Mouse (Mus musculus): Measurements from ENCODE around the gene Tmprss7.
A peak's percentile ranks its signal among the peaks of the same experiment; 100 is the strongest.

Tmprss7 gene

DNA sequence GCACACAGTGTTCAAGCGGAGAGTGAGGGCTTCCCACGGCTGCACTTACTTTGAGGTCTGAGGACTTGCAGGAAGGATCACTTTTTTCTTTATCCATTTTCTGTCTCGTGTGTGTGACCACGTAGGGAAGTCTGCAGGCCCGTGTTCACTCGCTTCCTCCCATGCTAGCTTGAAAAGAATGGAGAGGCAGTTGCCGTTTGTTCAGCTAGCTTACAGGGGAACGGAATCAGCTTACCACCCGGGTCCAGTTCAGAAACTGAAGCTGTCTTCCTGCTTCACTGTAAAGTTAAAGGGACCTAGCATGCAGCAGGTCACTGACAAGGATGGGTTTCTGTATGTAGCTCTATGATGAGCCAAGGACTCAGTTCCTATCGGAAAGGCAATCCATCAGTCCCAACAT is at the start of gene Tmprss7:
Gene Tmprss7 (minus strand): TSS at position 101 of the 400 bp plus-strand sequence.
- no peak for DNase-seq (ENCODE audit: low spot score in 2 of 2)

DNA sequence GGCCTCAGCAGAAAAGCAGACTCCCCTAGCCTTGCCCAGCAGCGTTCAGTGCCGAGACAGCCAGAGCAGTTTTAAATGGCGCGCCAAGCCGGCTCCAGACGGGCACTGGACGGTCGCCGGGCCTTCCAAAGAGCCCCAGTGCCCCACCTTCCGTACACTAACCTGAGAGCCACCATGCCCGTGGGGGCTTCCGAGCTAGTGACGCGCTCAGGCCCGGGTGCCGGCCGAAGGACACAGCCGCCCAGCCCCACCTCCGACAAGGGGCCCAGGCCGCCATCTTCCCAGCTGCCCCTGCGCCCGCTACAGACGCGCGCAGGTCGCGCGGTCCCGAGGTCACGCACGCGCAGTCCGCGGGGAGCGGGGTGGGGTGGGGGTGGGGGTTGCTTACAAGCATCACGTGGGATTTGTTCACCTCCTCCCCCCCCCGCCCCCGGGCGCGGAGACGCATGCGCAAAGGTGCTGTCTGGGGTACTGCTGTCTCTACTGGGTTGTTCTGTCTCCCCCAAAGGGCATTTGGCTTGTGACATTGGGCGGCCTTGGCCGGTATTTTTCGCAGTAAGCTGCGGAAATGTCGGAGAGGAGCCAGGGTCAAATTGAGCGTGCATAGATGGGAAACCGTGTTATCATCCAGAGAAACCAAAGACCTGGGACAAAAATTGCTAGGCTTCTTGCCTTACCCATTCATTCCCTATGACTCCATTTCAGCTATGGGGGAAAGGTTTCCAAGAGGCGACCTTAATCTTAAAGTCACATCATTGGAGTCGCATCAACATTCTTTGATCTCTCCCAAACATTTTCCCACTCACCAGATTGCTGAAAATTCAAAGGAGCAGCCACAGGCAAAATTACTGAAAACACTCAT is 49.4 kb upstream of the Tmprss7 start, which contains the start of gene Abhd10:
Gene Abhd10 (minus strand): TSS at position 341 of the 862 bp plus-strand sequence.
- peak; percentile 97 to 98 for DNase-seq (ENCODE audit: low spot score in 2 of 2)

DNA sequence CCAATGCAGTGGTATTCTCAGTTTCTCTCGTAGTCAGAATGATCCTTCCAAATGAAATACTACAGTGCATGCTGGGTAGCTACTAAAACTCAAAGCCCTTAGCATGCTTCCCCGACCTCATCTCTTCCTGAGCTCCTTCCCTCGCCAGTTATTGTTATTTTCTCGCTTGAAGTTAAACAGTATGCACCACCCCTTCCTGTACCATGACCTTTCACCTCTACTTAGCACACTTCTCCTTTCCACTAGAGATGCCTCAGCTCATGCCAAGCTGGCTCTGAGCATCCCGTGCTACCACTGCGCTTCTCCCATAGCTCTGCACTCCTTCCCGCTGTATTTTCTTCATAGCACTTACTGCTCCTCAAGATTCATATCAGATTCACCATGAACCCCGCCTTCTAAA is 44.4 kb upstream of the Tmprss7 start:
- DNase-seq (ENCODE audit: low spot score in 2 of 2), result no peak

DNA sequence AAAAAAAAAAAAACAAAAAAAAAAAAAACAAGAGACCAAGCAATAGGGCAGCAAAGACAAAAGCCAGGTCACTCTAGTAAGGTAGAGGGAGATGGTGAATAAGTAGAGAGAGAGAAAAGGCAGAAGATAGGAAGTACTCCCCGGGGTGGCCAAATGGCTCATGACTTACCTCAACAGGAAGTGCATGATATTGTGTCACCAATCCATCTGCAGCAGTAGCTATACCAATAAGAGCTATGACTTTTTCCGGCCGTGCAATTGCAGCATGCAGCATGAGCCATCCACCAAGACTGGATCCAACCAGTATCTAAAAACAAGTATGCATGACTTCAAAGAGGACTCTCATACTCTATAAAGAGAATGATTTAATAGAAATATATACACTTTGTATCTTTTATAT is 43.3 kb upstream of the Tmprss7 start:
- DNase-seq (ENCODE audit: low spot score in 2 of 2), result no peak

DNA sequence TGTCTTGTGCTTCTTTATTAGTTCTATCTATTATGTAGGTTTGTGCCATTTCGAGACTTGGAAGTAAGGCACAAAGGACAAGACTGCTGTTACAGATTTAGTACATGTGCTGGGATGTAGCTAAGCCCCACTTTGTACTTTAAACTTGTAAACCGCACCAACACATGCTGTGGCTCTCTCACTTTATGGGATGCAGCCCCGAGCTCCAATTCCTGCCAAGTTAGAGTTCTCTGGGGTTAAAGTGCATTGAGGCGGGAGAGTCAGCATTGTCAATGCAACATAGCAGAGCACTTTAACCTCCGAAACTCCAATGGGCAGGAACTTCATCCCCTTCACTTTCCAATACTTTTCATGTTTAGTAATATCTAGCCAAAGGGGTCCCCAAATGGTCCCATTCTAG is 35.7 kb upstream of the Tmprss7 start:
- DNase-seq (ENCODE audit: low spot score in 2 of 2), result no peak

DNA sequence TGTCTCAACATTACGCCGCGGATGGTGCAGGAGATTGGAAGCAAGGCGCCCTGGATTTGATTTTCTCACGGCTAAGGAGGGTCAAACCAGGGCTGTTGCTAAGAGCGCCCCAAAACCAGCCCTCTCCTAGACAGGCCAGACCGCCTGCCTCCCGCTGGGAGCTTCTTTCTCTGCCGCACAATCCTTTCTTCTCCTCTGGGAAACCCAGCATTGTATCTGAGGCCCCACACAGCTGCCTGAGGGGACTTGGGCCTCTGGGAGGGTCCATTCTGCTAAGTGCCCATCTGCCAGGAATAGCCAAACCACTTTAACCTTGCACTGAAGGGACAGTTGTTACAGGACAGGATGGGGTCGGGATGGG is 31.3 kb upstream of the Tmprss7 start:
- no peak for DNase-seq (ENCODE audit: low spot score in 2 of 2)

DNA sequence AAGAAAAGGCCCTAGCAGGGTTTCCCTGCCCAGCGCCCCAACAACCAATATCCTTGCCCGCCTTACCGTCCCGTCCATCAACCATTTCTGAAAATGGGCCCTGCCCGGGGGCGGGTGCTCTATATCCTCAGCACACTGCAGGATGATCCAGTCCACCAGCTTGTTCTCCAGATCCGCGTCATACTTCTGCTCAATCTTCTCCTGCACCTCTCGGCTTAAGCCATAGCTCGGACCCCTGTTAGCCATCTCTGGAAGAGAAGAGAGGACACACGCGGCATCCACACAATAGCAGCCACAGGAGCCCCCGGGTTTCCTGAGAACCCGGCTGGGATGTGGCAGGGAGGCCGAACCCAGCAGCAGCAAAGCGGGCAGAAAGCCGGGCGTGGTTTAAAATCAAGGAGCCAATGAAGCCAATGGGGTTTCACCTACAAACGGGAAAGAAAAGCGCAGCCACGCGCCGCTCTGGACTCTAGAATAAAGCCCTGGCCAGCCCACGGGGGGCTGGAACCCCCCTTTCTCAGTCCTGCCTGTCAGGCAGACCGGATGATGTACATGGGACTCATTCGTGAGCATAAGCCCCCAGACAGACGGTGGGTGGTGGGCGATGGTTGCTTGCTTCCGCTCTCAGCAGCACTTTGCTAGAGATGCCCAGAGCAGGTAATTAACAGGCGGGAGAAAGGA is 30.7 kb upstream of the Tmprss7 start, which contains the start of gene Tagln3:
Gene Tagln3 (minus strand): TSS at position 548 of the 681 bp plus-strand sequence.
- peak; percentile 85 to 91 for DNase-seq (ENCODE audit: low spot score in 2 of 2)

DNA sequence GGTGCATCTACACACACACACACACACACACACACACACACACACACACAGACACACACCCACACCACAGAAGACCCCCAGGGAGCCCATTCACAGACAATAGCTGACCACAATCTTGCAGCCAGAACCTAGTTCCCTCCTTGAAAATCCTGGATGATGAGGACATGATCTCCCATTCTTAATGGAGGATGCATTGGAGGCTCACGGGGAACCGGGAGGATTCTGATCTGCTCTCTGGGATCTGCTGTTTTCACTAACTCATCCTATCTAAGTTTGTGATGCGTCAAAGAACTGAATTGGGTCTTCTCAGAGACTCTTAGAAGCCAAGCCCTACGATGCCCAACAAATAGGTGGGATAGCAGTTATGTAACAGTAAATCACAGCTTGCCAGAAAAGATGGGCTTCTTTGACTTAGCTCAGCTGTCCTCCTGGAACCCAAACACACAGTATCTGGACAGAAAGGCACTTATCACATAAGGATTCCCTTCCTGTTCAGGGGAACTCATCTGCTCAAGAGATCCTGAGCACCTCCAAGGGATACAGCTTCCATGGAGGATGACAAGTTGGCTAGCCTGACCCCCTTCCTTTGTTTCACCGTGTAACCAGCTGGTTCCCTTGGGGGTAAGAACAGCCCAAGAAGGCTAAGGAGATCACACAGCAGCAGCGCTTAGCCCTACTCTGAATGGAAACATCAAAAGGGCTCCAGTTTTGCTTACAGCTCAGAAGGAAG is 29.9 kb upstream of the Tmprss7 start:
- no peak for DNase-seq (ENCODE audit: low spot score in 2 of 2)

DNA sequence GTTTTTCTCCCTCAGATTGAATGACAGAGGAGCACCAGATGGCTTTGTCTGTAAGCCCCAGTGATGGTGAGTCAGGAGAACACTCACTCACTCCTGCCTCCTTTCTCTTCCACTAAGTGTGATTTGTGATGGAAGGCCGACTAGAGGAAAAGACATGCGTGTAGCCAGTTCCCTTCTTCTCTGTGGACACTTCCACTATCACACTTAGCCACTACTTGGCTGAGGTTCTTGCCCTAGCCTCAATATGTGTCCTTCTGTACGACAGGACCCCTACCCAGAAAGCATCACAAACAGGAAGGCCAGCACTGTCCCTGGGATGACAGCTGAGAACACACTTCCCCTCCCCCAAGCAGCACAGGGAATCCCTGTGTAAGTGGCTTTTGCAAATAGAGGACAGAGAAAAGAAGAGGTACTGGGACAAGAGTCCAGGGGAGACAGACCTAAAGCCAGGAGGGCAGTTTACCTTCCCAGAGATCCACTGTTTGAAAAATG is 29.0 kb upstream of the Tmprss7 start:
- DNase-seq (ENCODE audit: low spot score in 2 of 2), result peak in 1 of 2 experiments; percentile 58

DNA sequence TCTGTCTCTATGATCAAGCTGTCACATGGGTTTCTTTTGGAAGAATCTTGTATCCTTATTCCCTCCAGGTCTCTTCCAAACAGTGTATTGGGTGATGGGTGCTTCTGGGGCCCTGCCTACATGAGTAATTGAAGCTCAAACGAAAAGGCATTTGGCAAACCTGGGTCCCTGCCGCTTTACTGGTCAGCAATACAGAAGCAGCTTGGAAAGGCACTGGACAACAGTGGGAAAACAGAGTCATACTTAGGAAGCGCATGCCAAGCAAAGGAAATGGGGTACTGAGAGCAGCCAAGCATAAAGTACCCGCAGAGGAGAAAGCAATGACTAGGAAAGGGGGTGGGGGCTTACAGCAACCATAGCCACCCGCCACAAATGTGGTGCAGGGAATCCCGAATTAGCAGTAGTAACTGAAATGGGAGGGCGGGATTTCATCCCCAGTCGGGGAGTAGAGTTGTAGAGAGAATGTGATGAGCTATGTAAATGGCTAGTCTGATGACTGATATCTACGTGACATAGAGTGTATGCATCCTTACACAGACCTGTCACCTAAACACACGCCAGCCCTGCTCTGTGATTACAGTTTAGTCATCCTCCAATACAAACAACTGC is 26.7 kb upstream of the Tmprss7 start:
- DNase-seq (ENCODE audit: low spot score in 2 of 2), result peak in 1 of 2 experiments; percentile 38

DNA sequence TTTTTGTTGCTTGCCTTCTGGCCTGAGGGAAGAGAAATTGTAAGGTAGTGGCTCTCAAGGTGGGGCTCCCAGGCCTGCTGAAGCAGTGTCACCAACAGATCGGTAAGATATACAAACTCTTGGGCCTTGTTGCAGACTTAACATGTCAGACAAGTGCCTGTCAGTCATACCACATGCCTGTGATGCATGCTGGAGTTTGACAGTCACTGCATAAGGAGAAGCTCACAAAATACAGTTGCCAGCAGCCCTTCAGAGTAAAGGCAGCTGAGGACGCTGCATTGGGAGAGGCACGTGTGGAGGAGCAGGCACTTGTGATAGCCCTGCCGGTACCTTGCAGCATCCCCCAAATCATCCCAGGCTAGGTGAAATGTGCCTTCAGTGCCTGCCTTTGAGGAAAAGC is 24.8 kb upstream of the Tmprss7 start:
- peak in 1 of 2 experiments; percentile 19 for DNase-seq (ENCODE audit: low spot score in 2 of 2)

DNA sequence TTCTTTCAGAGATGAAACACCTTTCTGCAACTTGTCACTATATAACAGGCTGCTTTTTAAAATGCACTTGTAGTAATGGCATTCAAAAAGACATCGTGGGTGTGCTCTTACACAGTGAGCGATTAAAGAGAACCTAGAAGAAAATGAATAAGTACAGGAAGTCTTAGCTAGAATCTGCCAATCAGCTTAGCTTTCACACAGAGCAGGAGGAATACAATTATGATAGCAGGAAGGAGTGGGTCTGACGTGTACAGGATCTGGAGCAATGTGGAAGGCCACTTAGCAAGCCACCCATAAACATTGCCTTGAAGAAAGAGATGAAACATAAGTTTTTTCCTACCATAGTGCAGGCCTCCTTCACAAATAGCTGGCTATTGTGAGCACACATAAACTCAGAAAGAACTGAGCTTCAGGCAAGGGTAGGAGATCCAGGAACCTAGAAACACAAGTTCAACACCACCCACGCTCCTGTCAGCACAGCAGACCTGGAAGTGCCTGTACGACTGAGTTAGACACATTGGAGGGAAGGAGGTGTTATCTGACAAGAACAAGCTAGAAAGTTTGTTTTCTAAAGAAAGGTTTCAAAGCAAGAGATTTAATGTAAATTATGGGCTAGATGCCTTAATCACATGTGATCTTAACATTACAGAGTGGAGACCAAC is 21.2 kb upstream of the Tmprss7 start:
- peak in 1 of 2 experiments; percentile 26 for DNase-seq (ENCODE audit: low spot score in 2 of 2)

DNA sequence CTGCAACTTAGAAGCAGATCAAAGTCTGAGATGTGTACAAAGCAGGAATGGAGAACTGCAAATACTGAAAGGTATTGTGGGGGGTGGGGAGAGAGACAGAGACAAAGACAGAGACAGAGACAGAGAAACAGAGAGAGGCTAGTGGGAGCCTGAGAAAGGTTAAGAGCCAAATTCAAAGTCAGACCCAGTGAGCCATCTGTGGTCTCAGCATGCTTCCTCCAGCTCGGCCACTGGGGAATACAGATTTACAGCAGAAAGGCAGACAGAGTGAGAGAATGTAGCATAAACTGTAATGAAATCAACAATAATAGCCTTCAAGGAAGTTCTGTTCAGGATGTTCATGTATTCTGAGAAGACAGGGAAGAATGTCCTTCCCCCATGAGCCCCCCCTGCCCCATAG is 20.4 kb upstream of the Tmprss7 start:
- DNase-seq (ENCODE audit: low spot score in 2 of 2), result peak in 1 of 2 experiments; percentile 17

DNA sequence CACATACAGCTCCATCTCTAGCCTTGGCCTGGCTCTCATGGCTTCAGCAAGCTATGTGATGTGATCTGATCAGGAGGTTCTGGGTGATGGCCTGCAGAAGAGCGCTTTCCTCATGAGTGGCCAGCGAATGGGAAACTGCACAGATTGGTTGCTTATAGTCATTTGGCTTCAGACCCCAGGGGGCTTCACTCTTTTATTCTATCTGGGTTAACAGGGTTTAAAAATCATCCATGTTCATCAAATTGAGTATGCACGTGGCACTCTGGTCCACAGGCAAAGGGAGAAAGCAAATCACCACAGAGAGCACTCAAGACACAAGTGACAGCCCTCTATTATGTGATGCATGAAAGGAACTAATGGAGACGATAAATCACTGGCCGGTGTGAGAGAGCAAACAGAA is 19.8 kb upstream of the Tmprss7 start:
- peak in 1 of 2 experiments; percentile 19 for DNase-seq (ENCODE audit: low spot score in 2 of 2)

DNA sequence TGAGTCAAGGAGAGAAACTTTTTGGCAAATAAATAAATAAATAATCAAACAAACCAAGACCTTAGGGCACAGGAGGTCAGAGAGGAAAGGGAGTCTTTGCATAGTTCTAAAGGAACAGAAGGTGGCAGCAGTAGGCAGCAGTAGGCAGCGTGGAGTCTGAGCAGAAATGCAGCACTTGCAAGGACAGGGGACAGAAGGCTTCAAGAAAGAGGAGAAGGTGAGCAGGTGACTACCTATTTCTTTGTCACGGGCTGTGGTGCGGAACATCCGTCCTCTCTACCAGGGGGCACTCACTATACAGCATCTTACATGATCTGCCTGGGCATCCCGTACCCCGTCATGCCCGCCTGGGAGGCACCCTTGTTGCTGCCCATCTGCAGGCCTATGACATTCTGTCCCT is 17.8 kb upstream of the Tmprss7 start:
- DNase-seq (ENCODE audit: low spot score in 2 of 2), result peak in 1 of 2 experiments; percentile 30

DNA sequence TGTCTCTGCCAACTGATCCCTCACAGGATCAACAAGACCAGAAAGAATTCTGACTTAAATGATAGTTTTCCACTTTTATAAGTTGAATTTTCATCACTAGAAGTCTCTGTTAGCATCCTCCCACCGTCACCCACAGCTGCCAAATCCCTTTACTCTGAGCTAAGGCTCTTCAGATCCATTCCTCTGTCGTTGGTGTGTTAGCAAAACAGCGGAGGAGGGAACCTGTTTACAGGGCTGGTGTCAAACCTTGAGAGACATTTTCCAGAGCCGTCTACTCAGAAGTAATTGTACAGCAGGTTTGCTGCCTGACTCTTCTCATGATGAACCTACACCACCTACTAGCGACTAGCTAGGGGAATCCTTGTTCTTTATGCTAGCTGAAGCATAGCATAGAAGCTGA is 5.8 kb upstream of the Tmprss7 start:
- no peak for DNase-seq (ENCODE audit: low spot score in 2 of 2)

DNA sequence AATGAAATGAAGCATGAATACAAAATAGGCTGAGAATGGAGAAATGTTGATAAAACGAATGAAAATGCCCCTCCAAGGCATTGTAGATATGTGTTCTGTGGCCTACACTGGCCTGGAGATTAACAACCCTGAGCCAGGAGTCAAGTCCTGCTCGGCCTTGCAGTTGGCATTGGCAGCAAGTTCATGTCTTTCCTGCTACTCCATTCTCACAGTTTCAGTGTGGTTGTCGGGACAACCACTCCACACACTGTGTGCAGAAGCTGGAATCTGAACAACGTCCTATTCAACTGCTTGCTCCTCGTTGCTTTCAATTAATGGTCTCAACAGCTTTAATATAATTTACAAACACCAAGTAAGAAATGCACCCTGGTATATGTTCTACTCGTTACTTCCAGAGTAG is 4.5 kb upstream of the Tmprss7 start:
- DNase-seq (ENCODE audit: low spot score in 2 of 2), result peak in 1 of 2 experiments; percentile 59

DNA sequence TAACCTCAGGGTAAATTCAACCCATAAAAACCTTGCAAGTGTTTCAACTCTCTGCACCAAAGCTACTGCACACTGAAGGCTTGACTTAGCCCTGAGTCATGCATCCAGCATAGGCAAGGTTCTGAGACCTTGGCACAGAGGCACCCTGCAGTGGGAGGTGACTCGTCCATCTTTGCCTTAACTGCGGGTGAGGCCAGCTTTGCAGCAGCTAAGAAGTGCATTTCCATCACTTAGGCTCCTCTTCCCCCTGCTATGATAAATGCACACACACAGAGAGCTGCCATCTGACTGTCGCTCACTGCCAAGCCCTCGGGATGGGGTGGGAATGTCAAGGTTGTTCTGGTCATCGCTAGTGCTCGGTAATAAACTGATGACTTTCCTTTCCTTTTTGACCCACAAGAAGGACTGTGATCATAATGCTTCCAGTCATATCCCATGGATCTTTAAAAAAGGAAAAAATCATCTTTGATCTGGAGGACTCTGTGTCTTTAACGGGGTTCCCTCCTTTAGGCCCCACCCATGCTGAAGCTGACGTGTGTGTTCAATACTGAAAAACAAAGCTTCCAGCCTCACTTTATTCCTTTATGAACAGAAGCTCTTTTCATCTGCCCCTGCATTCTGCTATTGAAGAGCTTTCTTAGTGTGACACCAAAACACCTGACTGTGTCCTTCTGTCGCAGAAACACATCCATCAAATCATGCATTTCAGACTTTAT is 2.1 kb upstream of the Tmprss7 start:
- no peak for DNase-seq (ENCODE audit: low spot score in 2 of 2)

DNA sequence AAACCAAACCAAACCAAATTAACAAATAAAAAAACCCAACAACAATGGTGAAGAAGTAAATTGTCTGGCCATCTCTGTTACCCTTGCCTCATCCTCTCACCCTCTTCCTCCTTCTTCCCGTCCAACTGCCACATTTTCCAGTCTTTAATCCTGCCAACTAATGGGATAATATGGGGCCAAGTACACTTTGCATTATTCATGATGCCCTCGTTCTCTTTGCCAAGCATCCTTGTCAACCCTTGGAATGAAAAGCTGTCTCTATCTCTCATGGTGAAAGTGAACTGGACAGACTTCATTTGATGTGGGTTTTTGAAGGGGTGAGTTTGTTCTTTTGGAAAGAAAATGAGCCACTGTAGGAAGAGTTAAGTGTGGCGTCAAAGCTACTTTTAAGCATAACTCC is 607 bp downstream of the Tmprss7 start:
- DNase-seq (ENCODE audit: low spot score in 2 of 2), result no peak

DNA sequence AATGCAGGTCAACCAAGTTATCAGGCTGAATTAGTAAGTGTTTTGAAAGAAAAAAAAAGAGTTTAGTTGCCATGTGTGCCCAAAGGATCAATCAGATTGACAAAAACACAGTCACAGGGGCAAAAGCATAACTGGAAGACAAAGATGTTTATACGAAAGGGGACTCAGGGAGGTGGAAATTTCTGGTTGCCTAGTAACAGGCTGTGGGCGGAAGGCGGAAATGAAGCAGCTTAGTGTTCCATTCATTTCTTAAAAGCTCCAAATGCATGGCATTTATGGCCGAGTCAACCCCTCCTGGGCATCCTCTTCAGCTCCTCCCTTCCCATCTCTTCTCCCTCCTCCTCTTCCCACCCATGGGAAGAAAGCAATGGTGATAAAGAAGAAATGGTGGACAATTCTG is 3.3 kb downstream of the Tmprss7 start:
- DNase-seq (ENCODE audit: low spot score in 2 of 2), result peak; percentile 74 to 83
